Mouse (Mus musculus): ENCODE measurements around the gene Slc2a13. TPM values are rescaled to one million over a fixed set of nuclear protein-coding genes. Genes with fewer than 3 reads are reported as not detected.

Slc2a13 gene
- polyA plus RNA-seq, 1 experiment from 2014 or later = 1.4 TPM

DNA sequence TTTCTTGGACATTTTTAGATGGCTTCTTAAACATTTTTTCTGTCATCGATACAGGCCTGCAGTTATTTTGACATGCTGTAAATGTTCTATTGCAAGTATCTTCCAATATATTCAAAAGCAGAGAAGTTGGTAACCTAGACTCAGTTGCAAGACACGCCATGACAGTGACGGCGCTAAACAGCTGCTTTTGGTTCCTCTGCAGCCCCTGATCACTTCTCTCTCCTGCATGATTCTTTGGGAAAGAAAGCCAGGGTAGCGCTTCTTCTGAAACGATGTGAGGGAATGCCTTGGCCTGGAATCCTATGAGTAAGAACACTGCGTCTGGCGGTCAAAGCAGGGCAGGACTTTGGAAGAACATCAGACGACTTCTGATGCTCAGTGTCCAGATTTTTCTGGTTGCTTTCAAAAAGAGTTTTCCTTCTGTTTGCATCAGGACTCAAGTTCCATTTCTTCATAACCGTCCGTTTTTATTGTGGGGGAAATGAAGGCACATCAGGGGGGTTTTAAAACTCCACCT, 273.7 kb downstream of the Slc2a13 start:
- ATAC-seq = no peak
- Histone ChIP-seq H3K27ac (no peak overlapping the region), H3K4me3 (replicated peaks) (no peak overlapping the region), H3K9me3 (no peaks in the 10 kb centered on the region), H3K36me3 (no peaks in the 10 kb centered on the region), H3K9ac (replicated peaks) (no peak overlapping the region), H3K4me1 (replicated peaks) (peaks cover 12% of the 10 kb centered on the region), H3K4me2 (replicated peaks) (no peak overlapping the region), H3K27me3 (no peaks in the 10 kb centered on the region)
- 90% methylated on average over 11 of the region's 11 CpGs for WGBS

DNA sequence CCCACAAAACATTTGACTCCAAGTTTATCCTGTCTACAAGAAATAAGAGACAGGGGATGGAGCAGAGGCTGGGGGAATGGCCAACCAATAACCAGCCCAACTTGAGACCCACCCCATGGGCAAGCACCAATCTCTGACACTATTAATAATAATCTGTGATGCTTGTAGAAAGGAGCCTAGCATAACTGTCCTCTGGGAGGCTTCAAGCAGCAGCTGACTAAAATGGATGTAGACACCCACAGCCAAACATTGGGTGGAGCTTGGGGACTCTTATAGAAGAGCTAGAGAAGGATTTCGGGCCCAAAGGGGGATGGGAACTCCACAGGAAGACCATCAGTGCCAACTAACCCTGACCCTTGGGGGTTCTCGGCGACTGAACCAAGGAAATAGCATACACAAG, 289.6 kb downstream of the Slc2a13 start:
- Histone ChIP-seq H3K36me3 (no peaks in the 10 kb centered on the region), H3K27ac (no peak overlapping the region), H3K4me3 (replicated peaks) (no peak overlapping the region), H3K9ac (replicated peaks) (no peak overlapping the region), H3K4me1 (replicated peaks) (no peaks in the 10 kb centered on the region), H3K27me3 (no peaks in the 10 kb centered on the region), H3K9me3 (0 out of 2 replicates have a peak, but pooled peaks cover 6% of the 10 kb centered on the region), H3K4me2 (replicated peaks) (no peak overlapping the region)
- WGBS = 77% methylated on average over 3 of the region's 3 CpGs
- no peak for ATAC-seq

DNA sequence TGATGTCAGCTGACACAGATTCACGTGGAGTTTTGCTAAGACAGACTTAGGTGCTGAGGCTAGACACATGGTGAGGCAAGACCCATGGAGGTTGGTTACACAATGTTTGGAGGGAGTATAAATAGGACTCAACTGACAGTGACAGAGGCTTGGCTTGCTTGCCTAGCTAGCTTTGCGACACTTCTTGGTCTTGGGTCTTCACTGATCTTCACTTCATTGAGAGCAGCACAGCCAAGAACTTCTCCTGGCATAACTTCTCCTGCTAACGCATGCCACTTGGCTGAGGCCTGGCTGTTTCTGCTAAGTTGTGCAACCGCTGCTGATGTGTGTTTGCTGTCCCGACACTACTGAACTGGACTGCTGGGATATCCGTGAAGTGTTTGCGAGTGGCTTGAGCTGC, 290.2 kb downstream of the Slc2a13 start:
- no peaks in the 10 kb centered on the region for H3K36me3 ChIP-seq
- no peaks in the 10 kb centered on the region for H3K27me3 ChIP-seq
- 0 out of 2 replicates have a peak, but pooled peaks cover 6% of the 10 kb centered on the region for H3K9me3 ChIP-seq
- no peak for ATAC-seq
- H3K4me2 ChIP-seq (replicated peaks) = no peak overlapping the region
- H3K4me3 ChIP-seq (replicated peaks) = no peak overlapping the region
- H3K27ac ChIP-seq = no peak overlapping the region
- H3K4me1 ChIP-seq (replicated peaks) = no peaks in the 10 kb centered on the region
- WGBS = 93% methylated on average over 7 of the region's 7 CpGs
- no peak overlapping the region for H3K9ac ChIP-seq (replicated peaks)

DNA sequence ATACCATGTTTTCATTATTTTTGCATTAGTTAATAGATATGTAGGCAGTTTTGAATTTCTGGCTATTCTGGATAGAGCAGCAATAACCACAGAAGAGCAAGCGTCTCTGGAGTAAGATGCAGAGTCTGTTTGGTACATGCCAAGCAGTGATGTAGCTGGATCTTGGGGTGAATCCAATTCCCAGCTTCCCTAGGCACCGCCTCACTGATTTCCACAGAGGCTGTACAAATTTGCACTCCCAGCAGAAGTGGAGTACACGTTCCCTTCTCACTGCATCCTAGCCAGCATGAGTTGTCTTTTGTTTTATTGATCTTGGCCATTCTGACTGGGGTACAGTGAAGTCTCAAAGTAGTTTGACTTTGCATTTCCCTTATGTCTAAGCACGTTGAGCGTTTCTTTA, 291.5 kb downstream of the Slc2a13 start:
- Histone ChIP-seq H3K4me3 (replicated peaks) (no peak overlapping the region), H3K9ac (replicated peaks) (no peak overlapping the region), H3K27ac (no peak overlapping the region), H3K4me2 (replicated peaks) (no peak overlapping the region), H3K27me3 (no peaks in the 10 kb centered on the region), H3K9me3 (no peaks in the 10 kb centered on the region), H3K36me3 (no peaks in the 10 kb centered on the region), H3K4me1 (replicated peaks) (no peaks in the 10 kb centered on the region)
- ATAC-seq = no peak
- 88% methylated on average over 5 of the region's 5 CpGs for WGBS

DNA sequence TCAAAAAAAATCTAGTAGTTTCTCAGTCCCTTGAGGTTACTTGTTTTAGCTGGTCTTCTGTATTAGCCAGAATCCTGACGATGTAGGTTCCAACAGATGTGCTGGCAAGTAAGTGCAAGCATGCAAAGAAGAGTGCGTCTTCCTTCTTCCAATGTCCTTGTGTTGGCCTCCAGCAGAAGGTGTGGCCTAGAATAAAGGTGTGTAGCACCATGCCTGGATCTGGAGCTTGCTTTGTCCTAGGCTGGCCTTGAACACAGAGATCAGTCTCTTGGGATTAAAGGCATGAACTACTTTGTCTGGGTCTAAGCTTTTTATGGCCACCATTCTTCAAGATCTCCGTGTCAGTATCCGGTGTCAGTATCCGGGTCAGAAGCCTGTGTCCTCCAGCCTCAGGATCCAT, 293.5 kb downstream of the Slc2a13 start:
- Histone ChIP-seq H3K4me1 (replicated peaks) (no peaks in the 10 kb centered on the region), H3K27me3 (no peaks in the 10 kb centered on the region), H3K4me2 (replicated peaks) (no peak overlapping the region), H3K36me3 (no peaks in the 10 kb centered on the region), H3K4me3 (replicated peaks) (no peak overlapping the region), H3K9me3 (no peaks in the 10 kb centered on the region), H3K9ac (replicated peaks) (no peak overlapping the region), H3K27ac (no peak overlapping the region)
- 95% methylated on average over 5 of the region's 5 CpGs for WGBS
- no peak for ATAC-seq

DNA sequence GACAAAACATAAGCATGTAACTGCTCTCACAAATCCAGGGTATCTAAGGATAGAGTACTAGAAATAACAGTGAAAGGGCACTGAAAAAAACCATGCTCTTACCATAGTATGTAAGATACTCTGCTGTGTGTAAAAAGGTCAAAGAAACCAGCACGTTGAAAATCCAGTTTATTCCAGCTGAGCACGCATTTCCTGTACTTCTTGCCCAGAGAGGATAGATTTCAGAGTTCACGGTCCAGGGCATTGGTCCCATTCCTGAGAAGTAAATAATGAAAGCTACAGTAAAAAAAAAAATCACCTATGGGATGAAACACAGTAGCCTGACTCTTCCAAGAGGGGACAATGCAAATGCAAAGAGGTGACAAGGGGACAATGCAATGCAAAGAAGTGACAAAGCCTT, 297.1 kb downstream of the Slc2a13 start:
- no peak for ATAC-seq
- no peaks in the 10 kb centered on the region for H3K4me1 ChIP-seq (replicated peaks)
- no peaks in the 10 kb centered on the region for H3K27me3 ChIP-seq
- H3K9ac ChIP-seq (replicated peaks) = no peak overlapping the region
- H3K27ac ChIP-seq = no peak overlapping the region
- WGBS = 77% methylated on average over 3 of the region's 3 CpGs
- H3K4me2 ChIP-seq (replicated peaks) = no peak overlapping the region
- no peaks in the 10 kb centered on the region for H3K9me3 ChIP-seq
- H3K4me3 ChIP-seq (replicated peaks) = no peak overlapping the region
- no peaks in the 10 kb centered on the region for H3K36me3 ChIP-seq

DNA sequence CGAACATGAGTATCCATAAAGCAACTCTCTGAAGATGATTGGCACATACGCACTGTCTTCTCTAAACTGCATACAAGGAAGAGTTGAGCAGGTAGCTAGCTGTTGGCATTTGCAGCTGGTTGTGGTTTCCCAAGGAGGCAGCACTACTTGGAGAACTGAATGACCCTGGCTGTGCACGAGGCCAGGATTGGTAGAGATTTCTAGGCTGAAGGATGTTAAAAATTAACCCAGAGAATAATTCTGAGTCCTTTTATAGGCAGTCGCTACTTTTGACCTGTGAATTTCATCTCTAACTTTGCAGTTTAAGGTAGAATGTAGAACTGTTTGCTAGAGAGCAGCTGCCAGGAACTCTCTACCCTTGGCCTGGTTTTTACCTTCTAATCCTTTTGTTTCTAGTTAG, 304.5 kb downstream of the Slc2a13 start:
- Histone ChIP-seq H3K36me3 (no peaks in the 10 kb centered on the region), H3K4me2 (replicated peaks) (no peak overlapping the region), H3K9ac (replicated peaks) (no peak overlapping the region), H3K27me3 (no peaks in the 10 kb centered on the region), H3K27ac (no peak overlapping the region), H3K9me3 (no peaks in the 10 kb centered on the region), H3K4me3 (replicated peaks) (no peak overlapping the region), H3K4me1 (replicated peaks) (no peaks in the 10 kb centered on the region)
- ATAC-seq = no peak
- whole genome bisulfite sequencing = 95% methylated on average over 4 of the region's 4 CpGs

DNA sequence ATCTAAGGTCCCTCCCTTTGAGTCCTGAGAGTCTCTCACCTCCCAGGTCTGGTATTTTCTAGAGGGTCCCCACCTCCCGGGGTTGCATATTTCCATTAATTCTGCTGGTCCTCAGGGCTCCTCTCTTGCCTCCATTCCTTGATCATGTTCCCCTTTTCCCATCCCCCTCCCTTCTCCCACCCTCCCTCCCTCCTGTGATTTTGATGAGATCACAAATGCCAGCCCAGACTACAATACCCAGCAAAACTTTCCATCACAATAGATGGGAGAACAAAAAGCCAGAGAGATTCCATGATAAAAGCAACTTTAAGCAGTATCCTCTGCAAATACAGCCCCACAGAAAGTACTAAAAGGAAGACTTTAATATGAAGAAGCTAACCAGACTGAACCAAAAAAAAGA, 309.1 kb downstream of the Slc2a13 start:
- H3K4me3 ChIP-seq (replicated peaks) = no peak overlapping the region
- no peak for ATAC-seq
- no peak overlapping the region for H3K27ac ChIP-seq
- H3K27me3 ChIP-seq = no peaks in the 10 kb centered on the region
- H3K4me1 ChIP-seq (replicated peaks) = 0 out of 2 replicates have a peak, but pooled peaks cover 3% of the 10 kb centered on the region
- H3K9ac ChIP-seq (replicated peaks) = no peak overlapping the region
- WGBS = 77% methylated on average over 1 of the region's 1 CpGs
- no peaks in the 10 kb centered on the region for H3K36me3 ChIP-seq
- no peaks in the 10 kb centered on the region for H3K9me3 ChIP-seq
- H3K4me2 ChIP-seq (replicated peaks) = no peak overlapping the region

DNA sequence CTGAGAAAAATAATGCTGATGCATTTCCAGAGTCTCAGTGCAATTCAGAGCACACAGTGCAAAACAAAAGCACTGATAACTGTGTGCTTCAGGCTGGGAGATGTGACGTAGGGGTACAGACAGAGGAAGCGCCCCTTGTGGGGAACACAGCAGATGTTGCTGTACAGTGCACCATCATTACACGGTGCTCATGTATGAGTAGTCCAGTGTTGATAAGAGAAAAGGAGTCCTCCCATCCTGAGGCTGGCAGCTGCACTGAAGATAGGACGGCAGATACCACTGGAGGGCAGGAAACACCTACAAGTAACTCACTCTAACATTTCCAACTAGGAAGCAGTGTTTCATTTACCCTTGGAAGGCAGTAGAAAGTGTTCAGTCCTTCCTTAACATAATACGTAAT, 312.5 kb downstream of the Slc2a13 start:
- Histone ChIP-seq H3K36me3 (no peaks in the 10 kb centered on the region), H3K9me3 (no peaks in the 10 kb centered on the region), H3K4me3 (replicated peaks) (no peak overlapping the region), H3K4me1 (replicated peaks) (0 out of 2 replicates have a peak, but pooled peaks cover 3% of the 10 kb centered on the region), H3K27me3 (no peaks in the 10 kb centered on the region), H3K9ac (replicated peaks) (no peak overlapping the region), H3K27ac (peak overlapping the region; percentile 25; the same call in 1 of the 2 replicates), H3K4me2 (replicated peaks) (no peak overlapping the region)
- no peak for ATAC-seq
- WGBS = 77% methylated on average over 5 of the region's 5 CpGs

DNA sequence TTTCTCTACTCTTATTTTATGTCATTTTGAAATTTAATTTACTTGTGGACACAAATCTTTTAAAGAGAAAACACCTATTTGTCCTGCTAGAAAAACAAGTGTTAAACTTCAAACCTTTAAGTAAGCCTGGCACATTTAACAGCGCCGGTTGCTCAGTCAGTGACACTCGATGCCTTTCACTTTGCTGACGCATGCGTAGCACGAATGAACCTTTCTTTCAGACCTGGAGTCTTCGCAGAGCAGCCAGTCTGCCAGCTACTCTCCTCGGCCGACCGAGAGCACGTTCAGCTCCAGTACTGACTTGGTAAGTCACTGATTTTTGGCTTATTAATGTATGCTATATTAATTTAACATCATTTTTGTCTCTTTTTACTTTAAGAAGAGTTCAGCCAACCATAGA, 315.9 kb downstream of the Slc2a13 start:
- Histone ChIP-seq H3K36me3 (no peaks in the 10 kb centered on the region), H3K4me1 (replicated peaks) (0 out of 2 replicates have a peak, but pooled peaks cover 3% of the 10 kb centered on the region), H3K4me3 (replicated peaks) (no peak overlapping the region), H3K4me2 (replicated peaks) (no peak overlapping the region), H3K27ac (no peak overlapping the region), H3K27me3 (no peaks in the 10 kb centered on the region), H3K9me3 (no peaks in the 10 kb centered on the region), H3K9ac (replicated peaks) (no peak overlapping the region)
- 66% methylated on average over 11 of the region's 11 CpGs for WGBS
- ATAC-seq = no peak

DNA sequence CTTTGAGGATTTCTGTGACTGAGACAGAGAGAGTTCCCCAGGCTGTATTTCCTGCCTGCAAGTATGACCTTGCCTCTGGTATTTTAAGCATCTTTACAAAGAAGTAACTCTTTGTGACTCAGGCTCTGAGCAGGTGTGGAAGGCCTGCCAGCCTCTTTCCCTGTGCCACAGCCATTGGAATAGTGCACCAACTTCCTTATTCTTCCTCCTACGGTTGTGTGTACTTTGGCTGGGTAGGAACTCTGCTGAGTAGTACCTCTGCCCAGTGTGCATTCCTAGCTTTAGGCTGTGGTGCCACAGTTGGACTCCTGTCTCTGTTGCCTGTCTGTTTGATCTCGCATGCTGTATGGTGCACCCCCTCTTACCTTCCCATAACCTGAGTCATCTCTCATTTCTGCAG, 317.8 kb downstream of the Slc2a13 start:
- Histone ChIP-seq H3K4me3 (replicated peaks) (no peak overlapping the region), H3K9me3 (no peaks in the 10 kb centered on the region), H3K27me3 (no peaks in the 10 kb centered on the region), H3K36me3 (no peaks in the 10 kb centered on the region), H3K9ac (replicated peaks) (no peak overlapping the region), H3K27ac (no peak overlapping the region), H3K4me2 (replicated peaks) (no peak overlapping the region), H3K4me1 (replicated peaks) (peaks cover 4% of the 10 kb centered on the region)
- 92% methylated on average over 2 of the region's 2 CpGs for WGBS
- no peak for ATAC-seq

DNA sequence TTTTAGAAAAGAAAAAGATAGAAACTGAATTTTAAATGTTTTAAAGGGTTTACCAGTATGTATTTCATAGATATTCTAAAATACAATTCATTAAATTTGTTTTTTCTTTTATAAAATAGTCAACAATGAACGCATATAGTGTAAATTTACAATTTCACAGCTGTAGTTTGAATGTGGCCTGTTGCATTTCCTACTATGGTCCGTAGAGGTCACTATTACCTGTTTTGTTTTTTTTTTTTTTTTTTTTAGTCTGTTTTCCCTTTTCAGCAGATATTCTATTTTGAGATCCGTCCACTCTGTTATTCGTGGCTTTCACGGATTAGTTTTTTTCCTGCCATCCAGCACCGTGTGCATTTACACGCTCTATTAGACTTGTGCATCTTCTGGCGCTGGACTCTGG, 320.1 kb downstream of the Slc2a13 start:
- H3K4me1 ChIP-seq (replicated peaks) = peaks cover 4% of the 10 kb centered on the region
- WGBS = 60% methylated on average over 8 of the region's 8 CpGs
- H3K27ac ChIP-seq = no peak overlapping the region
- H3K27me3 ChIP-seq = no peaks in the 10 kb centered on the region
- ATAC-seq = no peak
- no peaks in the 10 kb centered on the region for H3K36me3 ChIP-seq
- H3K9me3 ChIP-seq = no peaks in the 10 kb centered on the region
- H3K4me3 ChIP-seq (replicated peaks) = no peak overlapping the region
- H3K4me2 ChIP-seq (replicated peaks) = no peak overlapping the region
- H3K9ac ChIP-seq (replicated peaks) = no peak overlapping the region
